Mouse (Mus musculus): ENCODE measurements around the gene Itgb5. TPM values are rescaled to one million over a fixed set of nuclear protein-coding genes. Genes with fewer than 3 reads are reported as not detected.

Gene Itgb5
- polyA plus RNA-seq, 1 experiment from 2014 or later, result 41.4 TPM

DNA sequence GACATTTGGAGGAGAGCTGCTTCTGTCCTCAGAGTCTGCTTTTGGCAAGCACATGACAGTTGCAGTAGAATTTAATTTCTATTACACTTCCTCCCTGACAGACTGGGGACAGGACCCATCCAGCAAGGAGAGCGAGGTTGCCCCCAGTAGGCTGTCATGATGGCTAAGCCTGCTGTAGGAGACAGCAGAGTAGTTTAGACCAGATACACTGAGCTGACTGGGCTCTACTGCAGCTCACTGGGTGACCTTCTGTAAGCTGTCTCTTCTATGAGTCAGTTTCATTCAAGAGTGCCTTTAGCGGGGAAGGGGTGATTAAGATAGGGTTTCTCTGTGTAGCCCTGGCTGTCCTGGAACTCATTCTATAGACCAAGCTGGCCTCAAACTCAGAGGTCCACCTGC is 109.7 kb downstream of the Itgb5 start:
- WGBS, result 72% methylated on average over 2 of the region's 2 CpGs
- Histone ChIP-seq H3K27me3 (replicated peaks; ENCODE audit: control insufficient read depth, insufficient read depth, low read length) (no peaks in the 10 kb centered on the region), H3K9ac (ENCODE audit: low read length) (no peak overlapping the region), H3K27ac (ENCODE audit: low read depth) (no peak overlapping the region), H3K4me2 (ENCODE audit: low read length) (no peak overlapping the region), H3K36me3 (ENCODE audit: control insufficient read depth, insufficient read depth, low read length) (no peaks in the 10 kb centered on the region), H3K4me1 (replicated peaks; ENCODE audit: control insufficient read depth, insufficient read depth, low read length) (peaks cover 54% of the 10 kb centered on the region), H3K4me3 (ENCODE audit: low read depth, low read length) (no peak overlapping the region), H3K9me3 (ENCODE audit: control insufficient read depth, low read length) (no peaks in the 10 kb centered on the region)
- no peak for DNase-seq (ENCODE audit: low spot score)
- no peak for ATAC-seq (replicated peaks; ENCODE audit: low FRiP score, low TSS enrichment, low read depth)

DNA sequence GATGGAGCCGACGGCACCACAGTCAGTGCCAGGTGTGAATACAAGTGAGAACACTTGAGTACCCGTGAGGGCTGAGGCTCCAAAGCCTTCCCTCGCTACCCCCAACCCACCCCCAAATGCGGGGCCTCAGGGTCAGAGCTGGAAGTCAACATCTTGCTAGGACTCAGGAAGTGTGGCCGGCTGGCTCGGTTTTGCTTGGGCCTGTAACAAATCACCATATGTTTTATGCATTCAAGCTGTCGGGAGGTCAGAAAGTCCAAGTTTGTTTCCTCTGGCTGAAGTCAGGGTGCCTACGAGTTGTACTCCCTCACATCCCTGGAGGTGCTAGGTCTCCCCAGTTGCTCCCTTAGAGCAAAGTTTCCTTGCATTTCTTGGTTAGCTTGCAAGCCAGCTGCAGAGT is 110.2 kb downstream of the Itgb5 start:
- no peak overlapping the region for H3K9ac ChIP-seq (ENCODE audit: low read length)
- no peaks in the 10 kb centered on the region for H3K9me3 ChIP-seq (ENCODE audit: control insufficient read depth, low read length)
- H3K4me1 ChIP-seq (replicated peaks; ENCODE audit: control insufficient read depth, insufficient read depth, low read length), result peaks cover 49% of the 10 kb centered on the region
- DNase-seq (ENCODE audit: low spot score) (no peak), ATAC-seq (replicated peaks; ENCODE audit: low FRiP score, low TSS enrichment, low read depth) (no peak)
- H3K27ac ChIP-seq (ENCODE audit: low read depth), result no peak overlapping the region
- H3K27me3 ChIP-seq (replicated peaks; ENCODE audit: control insufficient read depth, insufficient read depth, low read length), result no peaks in the 10 kb centered on the region
- H3K4me2 ChIP-seq (ENCODE audit: low read length), result no peak overlapping the region
- 39% methylated on average over 9 of the region's 9 CpGs for WGBS
- no peaks in the 10 kb centered on the region for H3K36me3 ChIP-seq (ENCODE audit: control insufficient read depth, insufficient read depth, low read length)
- H3K4me3 ChIP-seq (ENCODE audit: low read depth, low read length), result no peak overlapping the region

DNA sequence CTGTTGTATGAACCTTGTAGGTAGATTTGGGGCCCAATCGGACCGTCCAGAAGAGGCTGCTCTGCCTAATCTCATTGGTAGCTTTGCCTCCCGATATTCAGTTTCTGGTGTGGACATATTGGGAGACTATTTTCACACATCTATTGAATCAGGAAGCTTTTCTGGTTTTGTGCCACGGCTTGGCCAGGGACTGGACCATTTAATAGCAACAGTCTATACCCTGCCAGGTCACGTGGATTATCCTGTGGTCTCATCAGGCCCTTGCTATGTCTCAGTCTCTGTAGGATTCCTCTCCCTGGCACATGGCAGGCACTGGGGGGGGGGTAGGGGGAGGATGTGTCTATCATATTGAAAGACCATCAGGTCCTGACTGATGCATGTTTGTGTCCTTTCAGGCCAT is 110.6 kb downstream of the Itgb5 start:
- 75% methylated on average over 5 of the region's 5 CpGs for WGBS
- H3K27me3 ChIP-seq (replicated peaks; ENCODE audit: control insufficient read depth, insufficient read depth, low read length), result no peaks in the 10 kb centered on the region
- H3K9ac ChIP-seq (ENCODE audit: low read length), result no peak overlapping the region
- no peak for ATAC-seq (replicated peaks; ENCODE audit: low FRiP score, low TSS enrichment, low read depth)
- H3K4me3 ChIP-seq (ENCODE audit: low read depth, low read length), result no peak overlapping the region
- H3K36me3 ChIP-seq (ENCODE audit: control insufficient read depth, insufficient read depth, low read length), result no peaks in the 10 kb centered on the region
- no peaks in the 10 kb centered on the region for H3K9me3 ChIP-seq (ENCODE audit: control insufficient read depth, low read length)
- peaks cover 46% of the 10 kb centered on the region for H3K4me1 ChIP-seq (replicated peaks; ENCODE audit: control insufficient read depth, insufficient read depth, low read length)
- no peak for DNase-seq (ENCODE audit: low spot score)
- no peak overlapping the region for H3K27ac ChIP-seq (ENCODE audit: low read depth)
- H3K4me2 ChIP-seq (ENCODE audit: low read length), result no peak overlapping the region

DNA sequence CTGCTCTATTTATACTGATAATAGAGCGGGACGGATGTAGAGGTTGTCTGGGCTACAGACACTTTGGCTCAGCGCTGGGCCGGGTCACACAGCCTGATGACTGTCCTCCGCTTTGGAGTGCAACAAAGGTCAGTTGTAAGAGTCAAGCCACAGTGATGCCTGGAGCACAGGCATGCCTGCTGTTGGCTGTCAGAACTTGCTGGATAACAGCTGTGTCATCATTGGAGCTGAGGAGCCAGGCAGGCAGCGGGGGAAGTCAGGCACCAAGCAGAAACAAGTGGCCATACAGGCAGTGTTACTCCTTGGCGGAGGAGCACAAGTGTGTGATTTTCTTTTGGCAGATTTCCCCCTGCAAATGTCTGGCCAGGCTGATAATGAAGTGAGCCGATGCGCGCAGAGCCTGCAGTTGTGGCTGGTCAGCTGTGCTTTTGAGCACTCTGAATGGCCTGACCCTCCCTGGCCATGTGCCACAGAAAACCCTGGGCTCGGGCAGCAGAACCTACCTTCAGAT is 111.9 kb downstream of the Itgb5 start:
- Histone ChIP-seq H3K9me3 (ENCODE audit: control insufficient read depth, low read length) (no peaks in the 10 kb centered on the region), H3K4me3 (ENCODE audit: low read depth, low read length) (no peak overlapping the region), H3K4me1 (replicated peaks; ENCODE audit: control insufficient read depth, insufficient read depth, low read length) (peaks cover 48% of the 10 kb centered on the region), H3K36me3 (ENCODE audit: control insufficient read depth, insufficient read depth, low read length) (no peaks in the 10 kb centered on the region), H3K9ac (ENCODE audit: low read length) (no peak overlapping the region), H3K27me3 (replicated peaks; ENCODE audit: control insufficient read depth, insufficient read depth, low read length) (no peaks in the 10 kb centered on the region), H3K27ac (ENCODE audit: low read depth) (peak overlapping the region; percentile 20; the same call in 1 of the 2 replicates), H3K4me2 (ENCODE audit: low read length) (no peak overlapping the region)
- ATAC-seq (replicated peaks; ENCODE audit: low FRiP score, low TSS enrichment, low read depth) (0 out of 2 replicates have a peak, but pooled peaks have one; percentile 10), DNase-seq (ENCODE audit: low spot score) (peak; percentile 65)
- WGBS, result 34% methylated on average over 11 of the region's 11 CpGs

DNA sequence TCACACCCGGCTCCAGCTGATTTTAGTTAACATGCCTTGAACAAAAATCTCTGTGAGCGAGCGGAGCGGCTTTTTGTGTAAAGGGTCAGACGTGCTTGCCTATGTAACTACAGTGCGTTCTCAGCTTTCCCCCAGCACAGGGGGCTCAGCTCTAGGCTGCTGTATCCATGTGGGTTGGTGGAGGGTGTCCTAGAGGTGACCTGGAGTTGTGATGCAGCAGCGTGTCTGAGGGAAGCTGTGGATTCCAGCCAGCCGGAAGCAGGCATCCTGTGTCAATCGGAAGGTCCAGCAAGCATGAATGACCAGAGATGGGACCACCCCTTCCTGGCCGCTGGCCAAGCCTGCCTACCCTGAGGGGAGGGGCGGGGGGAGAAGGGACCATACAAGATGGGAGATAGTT is 112.9 kb downstream of the Itgb5 start:
- WGBS, result 51% methylated on average over 11 of the region's 11 CpGs
- H3K27ac ChIP-seq (ENCODE audit: low read depth), result peak overlapping the region; percentile 20; the same call in 1 of the 2 replicates
- H3K27me3 ChIP-seq (replicated peaks; ENCODE audit: control insufficient read depth, insufficient read depth, low read length), result no peaks in the 10 kb centered on the region
- no peak overlapping the region for H3K9ac ChIP-seq (ENCODE audit: low read length)
- H3K4me1 ChIP-seq (replicated peaks; ENCODE audit: control insufficient read depth, insufficient read depth, low read length), result peaks cover 48% of the 10 kb centered on the region
- no peak overlapping the region for H3K4me2 ChIP-seq (ENCODE audit: low read length)
- H3K36me3 ChIP-seq (ENCODE audit: control insufficient read depth, insufficient read depth, low read length), result 0 out of 2 replicates have a peak, but pooled peaks cover 2% of the 10 kb centered on the region
- ATAC-seq (replicated peaks; ENCODE audit: low FRiP score, low TSS enrichment, low read depth) (no peak), DNase-seq (ENCODE audit: low spot score) (no peak)
- H3K9me3 ChIP-seq (ENCODE audit: control insufficient read depth, low read length), result no peaks in the 10 kb centered on the region
- H3K4me3 ChIP-seq (ENCODE audit: low read depth, low read length), result no peak overlapping the region

DNA sequence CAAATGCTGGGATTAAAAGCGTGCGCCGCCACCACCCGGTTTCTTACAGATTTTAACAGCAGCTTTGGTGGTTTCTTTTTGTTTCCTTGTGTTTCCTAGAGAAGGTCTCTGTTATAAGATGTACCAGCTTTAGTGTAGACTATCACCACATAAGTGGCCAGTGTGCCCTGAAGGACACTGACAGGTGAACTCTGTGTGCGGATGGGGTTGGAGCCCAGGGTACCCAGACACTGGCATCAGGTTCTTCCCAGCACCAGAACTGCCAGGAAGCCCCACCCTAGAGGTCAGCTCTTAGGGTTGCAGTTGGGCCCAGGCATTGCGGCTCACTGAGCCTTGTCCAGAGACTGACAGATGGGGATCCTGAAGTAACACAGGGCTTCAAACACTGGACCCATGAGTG is 113.9 kb downstream of the Itgb5 start:
- DNase-seq (ENCODE audit: low spot score) (no peak), ATAC-seq (replicated peaks; ENCODE audit: low FRiP score, low TSS enrichment, low read depth) (no peak)
- Histone ChIP-seq H3K9me3 (ENCODE audit: control insufficient read depth, low read length) (no peaks in the 10 kb centered on the region), H3K36me3 (ENCODE audit: control insufficient read depth, insufficient read depth, low read length) (peaks cover 8% of the 10 kb centered on the region; the same call in 1 of the 2 replicates), H3K4me2 (ENCODE audit: low read length) (no peak overlapping the region), H3K4me3 (ENCODE audit: low read depth, low read length) (no peak overlapping the region), H3K27me3 (replicated peaks; ENCODE audit: control insufficient read depth, insufficient read depth, low read length) (no peaks in the 10 kb centered on the region), H3K9ac (ENCODE audit: low read length) (no peak overlapping the region), H3K27ac (ENCODE audit: low read depth) (no peak overlapping the region), H3K4me1 (replicated peaks; ENCODE audit: control insufficient read depth, insufficient read depth, low read length) (peaks cover 48% of the 10 kb centered on the region)
- WGBS, result 97% methylated on average over 6 of the region's 6 CpGs

DNA sequence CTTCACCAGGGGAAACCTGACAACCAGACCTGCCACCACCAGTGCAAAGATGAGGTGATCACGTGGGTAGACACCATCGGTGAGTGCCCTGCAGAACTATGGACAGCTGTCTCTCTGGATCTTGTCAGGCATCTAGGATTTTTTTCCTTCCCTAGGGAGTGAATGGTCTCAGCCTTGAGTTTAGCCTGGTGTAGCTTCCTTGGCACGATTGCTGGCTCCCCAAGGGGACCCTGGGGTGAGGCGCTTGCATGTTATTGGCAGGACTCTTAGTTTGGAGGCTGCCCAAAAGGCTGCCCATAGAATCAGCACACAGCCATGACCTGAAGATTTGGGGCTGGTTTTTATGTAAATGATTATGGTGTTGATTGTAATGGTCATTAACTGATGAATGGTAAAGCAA is 114.7 kb downstream of the Itgb5 start:
- H3K36me3 ChIP-seq (ENCODE audit: control insufficient read depth, insufficient read depth, low read length), result peaks cover 16% of the 10 kb centered on the region
- H3K27me3 ChIP-seq (replicated peaks; ENCODE audit: control insufficient read depth, insufficient read depth, low read length), result no peaks in the 10 kb centered on the region
- ATAC-seq (replicated peaks; ENCODE audit: low FRiP score, low TSS enrichment, low read depth) (no peak), DNase-seq (ENCODE audit: low spot score) (no peak)
- no peak overlapping the region for H3K27ac ChIP-seq (ENCODE audit: low read depth)
- 74% methylated on average over 4 of the region's 4 CpGs for WGBS
- no peak overlapping the region for H3K4me2 ChIP-seq (ENCODE audit: low read length)
- peaks cover 43% of the 10 kb centered on the region for H3K4me1 ChIP-seq (replicated peaks; ENCODE audit: control insufficient read depth, insufficient read depth, low read length)
- no peak overlapping the region for H3K4me3 ChIP-seq (ENCODE audit: low read depth, low read length)
- no peaks in the 10 kb centered on the region for H3K9me3 ChIP-seq (ENCODE audit: control insufficient read depth, low read length)
- H3K9ac ChIP-seq (ENCODE audit: low read length), result no peak overlapping the region

DNA sequence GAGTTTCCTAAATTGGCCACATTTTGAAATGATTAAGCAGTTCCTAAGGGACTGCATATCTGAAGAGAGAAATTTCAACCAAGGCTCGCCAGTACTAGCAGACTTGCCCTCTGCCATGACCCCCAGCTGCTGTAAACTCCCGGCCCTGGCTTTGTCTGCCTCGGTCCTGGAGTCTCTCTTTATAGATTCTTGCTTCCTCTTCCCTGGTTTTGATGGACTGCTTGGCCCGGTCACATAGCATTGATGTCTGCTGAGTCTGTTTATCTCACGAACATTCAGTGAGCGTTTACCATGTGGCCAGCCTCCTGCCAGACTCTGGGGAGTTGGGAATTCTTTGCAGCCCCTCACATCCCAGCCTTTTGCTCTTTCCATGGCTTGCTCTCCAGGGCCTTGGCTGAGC is 115.3 kb downstream of the Itgb5 start:
- no peak overlapping the region for H3K4me3 ChIP-seq (ENCODE audit: low read depth, low read length)
- ATAC-seq (replicated peaks; ENCODE audit: low FRiP score, low TSS enrichment, low read depth), result no peak
- no peak overlapping the region for H3K4me2 ChIP-seq (ENCODE audit: low read length)
- peaks cover 37% of the 10 kb centered on the region for H3K4me1 ChIP-seq (replicated peaks; ENCODE audit: control insufficient read depth, insufficient read depth, low read length)
- H3K36me3 ChIP-seq (ENCODE audit: control insufficient read depth, insufficient read depth, low read length), result peaks cover 20% of the 10 kb centered on the region
- no peaks in the 10 kb centered on the region for H3K9me3 ChIP-seq (ENCODE audit: control insufficient read depth, low read length)
- H3K9ac ChIP-seq (ENCODE audit: low read length), result no peak overlapping the region
- H3K27me3 ChIP-seq (replicated peaks; ENCODE audit: control insufficient read depth, insufficient read depth, low read length), result no peaks in the 10 kb centered on the region
- 20% methylated on average over 6 of the region's 6 CpGs for WGBS
- DNase-seq (ENCODE audit: low spot score), result no peak
- H3K27ac ChIP-seq (ENCODE audit: low read depth), result no peak overlapping the region

DNA sequence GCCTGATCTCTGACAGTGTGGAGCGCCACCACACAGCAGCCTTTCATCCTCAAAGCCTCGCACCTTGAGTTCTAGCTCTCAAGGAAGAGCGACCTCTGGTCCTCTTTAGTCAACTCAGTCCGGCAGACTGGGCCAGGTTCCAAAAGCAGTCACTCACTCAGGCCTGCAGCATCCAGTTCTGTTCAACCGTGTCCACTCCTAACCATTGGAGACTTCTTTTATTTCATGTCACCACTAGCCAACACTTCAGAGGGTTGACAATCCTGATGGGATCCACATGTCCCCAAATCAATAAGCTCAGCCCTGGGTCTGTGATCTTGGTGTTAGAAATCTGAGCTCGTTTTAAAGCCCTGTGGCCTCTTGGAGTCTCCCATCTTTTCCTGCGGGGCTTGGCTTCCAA is 116.6 kb downstream of the Itgb5 start:
- no peak overlapping the region for H3K4me2 ChIP-seq (ENCODE audit: low read length)
- no peak overlapping the region for H3K9ac ChIP-seq (ENCODE audit: low read length)
- 79% methylated on average over 7 of the region's 7 CpGs for WGBS
- no peak overlapping the region for H3K4me3 ChIP-seq (ENCODE audit: low read depth, low read length)
- DNase-seq (ENCODE audit: low spot score) (no peak), ATAC-seq (replicated peaks; ENCODE audit: low FRiP score, low TSS enrichment, low read depth) (no peak)
- H3K9me3 ChIP-seq (ENCODE audit: control insufficient read depth, low read length), result no peaks in the 10 kb centered on the region
- no peak overlapping the region for H3K27ac ChIP-seq (ENCODE audit: low read depth)
- peaks cover 20% of the 10 kb centered on the region for H3K36me3 ChIP-seq (ENCODE audit: control insufficient read depth, insufficient read depth, low read length)
- peaks cover 25% of the 10 kb centered on the region for H3K4me1 ChIP-seq (replicated peaks; ENCODE audit: control insufficient read depth, insufficient read depth, low read length)
- H3K27me3 ChIP-seq (replicated peaks; ENCODE audit: control insufficient read depth, insufficient read depth, low read length), result no peaks in the 10 kb centered on the region

Measured in intestine, embryonic 14.5 days (tissue).